In genomic region chr13:45266287-45267064, GRCm38 (mm10) we compare ENCODE assay signal across 15 mouse cellular contexts.
DNase-seq lines count a peak whose midpoint lies in the region; ATAC-seq and TF ChIP-seq lines count a peak whose summit lies in the region.
"Had no signal": no experiment of that assay in that cellular context is flagged by ENCODE, and none has a peak within 500 bp of the region (broad histone marks: within the 10 kb centered on the region; RNA-seq: fewer than 3 reads in every experiment).

No protein-coding gene starts in this region.

- peak; percentile 25 to 28 for DNase-seq in heart, postnatal 10 days
- no peak for DNase-seq in heart, adult 11 months
- DNase-seq in liver, postnatal 0 days = no peak
- peak; percentile 56 for DNase-seq in adipocyte (ENCODE audit: low spot score)
- DNase-seq: cerebellum, postnatal 10 days; kidney, adult 9 months; layer of hippocampus, adult 9-11 months had no signal

- no peak overlapping the region for H3K4me3 ChIP-seq in liver, postnatal 0 days (ENCODE audit: low read depth, low read length)
- H3K4me3 ChIP-seq in liver, embryonic 12.5 days = no peak overlapping the region
- H3K4me3 ChIP-seq in midbrain, embryonic 15.5 days = no peak overlapping the region
- H3K4me3 ChIP-seq: embryonic facial prominence, embryonic 13.5 days; midbrain, embryonic 10.5 days; myocyte; stomach, embryonic 15.5 days had no signal

- H3K9ac ChIP-seq in liver, postnatal 0 days (replicated peaks) = no peak overlapping the region
- no peak overlapping the region for H3K9ac ChIP-seq in liver, embryonic 12.5 days
- H3K9ac ChIP-seq in midbrain, embryonic 15.5 days = no peak overlapping the region
- H3K9ac ChIP-seq: embryonic facial prominence, embryonic 13.5 days; stomach, embryonic 15.5 days had no signal

- no peak overlapping the region for H3K4me2 ChIP-seq in liver, postnatal 0 days (ENCODE audit: low read depth, low read length)
- no peak overlapping the region for H3K4me2 ChIP-seq in liver, embryonic 12.5 days
- no peak overlapping the region for H3K4me2 ChIP-seq in midbrain, embryonic 15.5 days
- H3K4me2 ChIP-seq: embryonic facial prominence, embryonic 13.5 days; stomach, embryonic 15.5 days had no signal

- TF ChIP-seq CTCF in liver, postnatal 0 days (IDR thresholded peaks at IDR 0.05; ENCODE audit: low read depth) = no peak

- TF ChIP-seq EP300 in liver, postnatal 0 days (IDR thresholded peaks at IDR 0.05; ENCODE audit: low read depth) = no peak

- 73% methylated on average over 6 of the region's 6 CpGs for WGBS in liver, postnatal 0 days (ENCODE audit: insufficient replicate concordance)
- 61% methylated on average over 6 of the region's 6 CpGs for WGBS in liver, embryonic 12.5 days (ENCODE audit: insufficient replicate concordance)
- 94% methylated on average over 6 of the region's 6 CpGs for WGBS in midbrain, embryonic 15.5 days

- intact Hi-C loops in heart, postnatal 10 days (cut with DNase I) = no loop called here

- H3K36me3 ChIP-seq in liver, postnatal 0 days (replicated peaks; ENCODE audit: insufficient read depth, low read length) = no peaks in the 10 kb centered on the region
- H3K36me3 ChIP-seq in liver, embryonic 12.5 days = no peaks in the 10 kb centered on the region
- no peaks in the 10 kb centered on the region for H3K36me3 ChIP-seq in midbrain, embryonic 15.5 days (replicated peaks)
- H3K36me3 ChIP-seq: embryonic facial prominence, embryonic 13.5 days; midbrain, embryonic 10.5 days; stomach, embryonic 15.5 days had no signal

- no peaks in the 10 kb centered on the region for H3K9me3 ChIP-seq in liver, postnatal 0 days (ENCODE audit: low read length)
- no peaks in the 10 kb centered on the region for H3K9me3 ChIP-seq in liver, embryonic 12.5 days (replicated peaks)
- H3K9me3 ChIP-seq in midbrain, embryonic 15.5 days = no peaks in the 10 kb centered on the region
- H3K9me3 ChIP-seq: embryonic facial prominence, embryonic 13.5 days; midbrain, embryonic 10.5 days; stomach, embryonic 15.5 days had no signal

- peaks cover 73% of the 10 kb centered on the region for H3K27me3 ChIP-seq in liver, postnatal 0 days (ENCODE audit: insufficient read depth, low read length)
- H3K27me3 ChIP-seq in liver, embryonic 12.5 days (replicated peaks) = peaks cover 65% of the 10 kb centered on the region
- H3K27me3 ChIP-seq in midbrain, embryonic 15.5 days (replicated peaks) = no peaks in the 10 kb centered on the region
- H3K27me3 ChIP-seq: embryonic facial prominence, embryonic 13.5 days; stomach, embryonic 15.5 days had no signal

- ATAC-seq in liver, postnatal 0 days = peak; percentile 45; the same call in 1 of the 2 replicates
- ATAC-seq in liver, embryonic 12.5 days = no peak
- ATAC-seq in megakaryocyte, adult 5-6 weeks (ENCODE audit: poor library complexity, severe bottlenecking) = peak; percentile 64
- no peak for ATAC-seq in midbrain, embryonic 15.5 days (replicated peaks)
- ATAC-seq: CD4-positive, CD25-positive, alpha-beta regulatory T cell, adult 4 months had no signal

- H3K27ac ChIP-seq in liver, postnatal 0 days (ENCODE audit: low read depth) = peak overlapping the region; percentile 55; the same call in 1 of the 2 replicates
- no peak overlapping the region for H3K27ac ChIP-seq in liver, embryonic 12.5 days
- no peak overlapping the region for H3K27ac ChIP-seq in midbrain, embryonic 15.5 days
- H3K27ac ChIP-seq: embryonic facial prominence, embryonic 13.5 days; midbrain, embryonic 10.5 days; stomach, embryonic 15.5 days had no signal

- no peaks in the 10 kb centered on the region for H3K4me1 ChIP-seq in liver, postnatal 0 days (ENCODE audit: insufficient read depth)
- no peaks in the 10 kb centered on the region for H3K4me1 ChIP-seq in liver, embryonic 12.5 days
- H3K4me1 ChIP-seq in midbrain, embryonic 15.5 days = peaks cover 12% of the 10 kb centered on the region; the same call in 1 of the 2 replicates
- H3K4me1 ChIP-seq: stomach, embryonic 15.5 days had no signal

Comparison
In these comparisons a context has a peak if more than half of its experiments do, and no peak if none do; other contexts are left out.
1. DNase-seq: peak in heart, postnatal 10 days (2 of 2) and adipocyte (single experiment); none in heart, adult 11 months (single experiment) and liver, postnatal 0 days (single experiment).
2. ATAC-seq: peak in liver, postnatal 0 days (single experiment) and megakaryocyte, adult 5-6 weeks (single experiment); none in liver, embryonic 12.5 days (single experiment) and midbrain, embryonic 15.5 days (single experiment).